Comparison of ENCODE assay signal across 12 mouse cellular contexts in the genomic region with DNA sequence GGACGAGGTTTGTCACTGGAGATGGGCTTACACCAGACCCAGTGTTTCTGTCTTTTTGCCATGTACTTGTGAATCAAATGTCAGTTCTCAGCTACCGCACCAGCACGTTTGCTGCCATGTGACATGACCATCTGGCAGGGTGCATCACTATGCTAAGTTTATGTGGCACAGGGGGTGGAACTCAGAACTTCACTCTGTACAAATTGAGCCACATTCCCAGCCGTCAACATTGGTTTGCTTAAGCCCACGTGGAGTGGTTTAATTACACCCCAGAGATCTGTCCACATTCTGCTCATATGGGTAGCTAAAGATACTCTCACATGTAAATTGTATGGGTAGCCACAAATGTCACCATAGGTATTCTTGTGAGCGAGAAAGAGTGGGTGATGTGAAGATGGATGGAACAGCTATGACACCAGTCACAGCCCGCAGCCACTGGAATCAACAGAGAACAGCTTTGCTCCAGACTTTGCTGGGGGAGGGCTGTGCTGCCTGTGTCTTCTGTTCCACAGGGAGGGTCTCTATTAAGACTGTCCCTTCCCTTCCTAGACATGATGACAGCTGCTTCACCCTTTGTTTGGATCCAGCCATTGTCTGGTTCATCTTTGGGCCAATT. TPM values are rescaled to one million over a fixed set of nuclear protein-coding genes. Genes with fewer than 3 reads are reported as not detected.
DNase-seq lines count a peak whose midpoint lies in the region; ATAC-seq and TF ChIP-seq lines count a peak whose summit lies in the region.
"Had no signal": no experiment of that assay in that cellular context is flagged by ENCODE, and none has a peak within 500 bp of the region (broad histone marks: within the 10 kb centered on the region; RNA-seq: fewer than 3 reads in every experiment).

No protein-coding gene starts in this region.

- H3K36me3 ChIP-seq in forebrain, postnatal 0 days (ENCODE audit: insufficient read depth), result 0 out of 2 replicates have a peak, but pooled peaks cover 5% of the 10 kb centered on the region
- H3K36me3 ChIP-seq in forebrain, embryonic 10.5 days (replicated peaks), result peaks cover 62% of the 10 kb centered on the region
- H3K36me3 ChIP-seq in intestine, embryonic 15.5 days, result 0 out of 2 replicates have a peak, but pooled peaks cover 3% of the 10 kb centered on the region

- H3K9ac ChIP-seq in forebrain, postnatal 0 days, result no peak overlapping the region
- no peak overlapping the region for H3K9ac ChIP-seq in intestine, embryonic 15.5 days

- no peak for TF ChIP-seq CTCF in forebrain, postnatal 0 days (IDR thresholded peaks at IDR 0.05; ENCODE audit: low read depth)

- H3K27me3 ChIP-seq in forebrain, postnatal 0 days (ENCODE audit: insufficient read depth, low read length), result no peaks in the 10 kb centered on the region
- H3K27me3 ChIP-seq in forebrain, embryonic 10.5 days (ENCODE audit: poor library complexity, severe bottlenecking), result no peaks in the 10 kb centered on the region
- no peaks in the 10 kb centered on the region for H3K27me3 ChIP-seq in intestine, embryonic 15.5 days (replicated peaks)

- H3K27ac ChIP-seq in forebrain, postnatal 0 days (ENCODE audit: low read depth, low read length), result no peak overlapping the region
- H3K27ac ChIP-seq in forebrain, embryonic 10.5 days, result no peak overlapping the region
- H3K27ac ChIP-seq in intestine, embryonic 15.5 days, result no peak overlapping the region
- H3K27ac ChIP-seq: macrophage had no signal

- no peak overlapping the region for H3K4me2 ChIP-seq in forebrain, postnatal 0 days (ENCODE audit: low read depth)
- no peak overlapping the region for H3K4me2 ChIP-seq in intestine, embryonic 15.5 days (replicated peaks)

- WGBS in forebrain, postnatal 0 days, result 74% methylated on average over 7 of the region's 7 CpGs
- 90% methylated on average over 7 of the region's 7 CpGs for WGBS in forebrain, embryonic 10.5 days
- 88% methylated on average over 7 of the region's 7 CpGs for WGBS in intestine, embryonic 15.5 days

- H3K4me1 ChIP-seq in forebrain, postnatal 0 days (ENCODE audit: insufficient read depth), result no peaks in the 10 kb centered on the region
- H3K4me1 ChIP-seq in forebrain, embryonic 10.5 days, result no peaks in the 10 kb centered on the region
- H3K4me1 ChIP-seq in intestine, embryonic 15.5 days (replicated peaks), result peaks cover 9% of the 10 kb centered on the region

- no peak overlapping the region for H3K4me3 ChIP-seq in forebrain, postnatal 0 days (ENCODE audit: low read depth, low read length)
- no peak overlapping the region for H3K4me3 ChIP-seq in forebrain, embryonic 10.5 days
- no peak overlapping the region for H3K4me3 ChIP-seq in intestine, embryonic 15.5 days (replicated peaks)

- H3K9me3 ChIP-seq in forebrain, postnatal 0 days (ENCODE audit: low read length), result no peaks in the 10 kb centered on the region
- no peaks in the 10 kb centered on the region for H3K9me3 ChIP-seq in forebrain, embryonic 10.5 days
- no peaks in the 10 kb centered on the region for H3K9me3 ChIP-seq in intestine, embryonic 15.5 days
- H3K9me3 ChIP-seq: G1E had no signal

- ATAC-seq in forebrain, postnatal 0 days, result peak; percentile 88
- ATAC-seq in frontal cortex, adult (ENCODE audit: low TSS enrichment), result peak; percentile 89
- no peak for ATAC-seq in intestine, embryonic 15.5 days

- DNase-seq in forebrain, postnatal 0 days, result peak; percentile 42
- no peak for DNase-seq in forebrain, embryonic 10.5 days (ENCODE audit: extremely low spot score, low spot score)
- DNase-seq in layer of hippocampus, postnatal 14 days (ENCODE audit: low spot score in 2 of 2), result peak; percentile 66 to 83
- peak; percentile 81 to 89 for DNase-seq in right cerebral cortex, postnatal 10 days (ENCODE audit: low spot score in 2 of 2)
- no peak for DNase-seq in cerebellum, postnatal 10 days
- DNase-seq in spleen, postnatal 36 days (ENCODE audit: low spot score in 2 of 2), result no peak
- DNase-seq: cerebellum, postnatal 25 days; heart, postnatal 10 days had no signal

RNA-seq across cellular contexts. Expression of a gene that starts 15.2 kb away (rescaled TPM):
- 10.1 and 11.5 TPM in 2 replicates for total RNA-seq in forebrain, postnatal 0 days (2014; rRNA removed)
- polyA plus RNA-seq in forebrain, postnatal 0 days (2015; fragmentation: Nextera tagmentation; extraction: Ambion mirVana), result 7.3 and 8.3 TPM in 2 replicates
- 34.2 and 34.9 TPM in 2 replicates for polyA plus RNA-seq in forebrain, embryonic 10.5 days (2016; fragmentation: Nextera tagmentation; extraction: Ambion mirVana)
- 1 to 10 TPM; 1.4 to 1.7 TPM for total RNA-seq in layer of hippocampus, postnatal 14 days (2021)
- 10.8 and 13.9 TPM in 2 replicates for polyA plus RNA-seq in intestine, embryonic 15.5 days (2015; fragmentation: Nextera tagmentation; extraction: Ambion mirVana)

RNA-seq across cellular contexts. Expression of a gene that starts 50.0 kb away (rescaled TPM):
- 5.4 and 6.1 TPM in 2 replicates for total RNA-seq in forebrain, postnatal 0 days (2014; rRNA removed)
- polyA plus RNA-seq in forebrain, postnatal 0 days (2015; fragmentation: Nextera tagmentation; extraction: Ambion mirVana), result 2.7 and 3.8 TPM in 2 replicates
- polyA plus RNA-seq in forebrain, embryonic 10.5 days (2016; fragmentation: Nextera tagmentation; extraction: Ambion mirVana), result 8.5 and 9.9 TPM in 2 replicates
- 1 to 10 TPM; 4.2 to 6.0 TPM for total RNA-seq in layer of hippocampus, postnatal 14 days (2021)
- polyA plus RNA-seq in intestine, embryonic 15.5 days (2015; fragmentation: Nextera tagmentation; extraction: Ambion mirVana), result 13.4 and 14.8 TPM in 2 replicates

RNA-seq across cellular contexts. Expression of a gene that starts 50.1 kb away (rescaled TPM):
- 232 and 251 TPM in 2 replicates for total RNA-seq in forebrain, postnatal 0 days (2014; rRNA removed)
- 271 and 275 TPM in 2 replicates for polyA plus RNA-seq in forebrain, postnatal 0 days (2015; fragmentation: Nextera tagmentation; extraction: Ambion mirVana)
- polyA plus RNA-seq in forebrain, embryonic 10.5 days (2016; fragmentation: Nextera tagmentation; extraction: Ambion mirVana), result 132 and 139 TPM in 2 replicates
- total RNA-seq in layer of hippocampus, postnatal 14 days (2021), result 10 to 100 TPM; 25.5 to 25.9 TPM
- 54.4 and 69.0 TPM in 2 replicates for polyA plus RNA-seq in intestine, embryonic 15.5 days (2015; fragmentation: Nextera tagmentation; extraction: Ambion mirVana)

Comparison
In these comparisons a context has a peak if more than half of its experiments do, and no peak if none do; other contexts are left out.
1. DNase-seq: peak in forebrain, postnatal 0 days (single experiment), layer of hippocampus, postnatal 14 days (2 of 2) and right cerebral cortex, postnatal 10 days (2 of 2); none in forebrain, embryonic 10.5 days (single experiment), cerebellum, postnatal 10 days (0 of 2) and spleen, postnatal 36 days (0 of 2).